Mouse (Mus musculus) cortical plate, adult 2 months (tissue): ENCODE results near the gene Adat3. TPM values are rescaled to one million over a fixed set of nuclear protein-coding genes. Genes with fewer than 3 reads are reported as not detected.
A peak's percentile ranks its signal among the peaks of the same experiment; 100 is the strongest.

Experiments
- H3K27ac ChIP-seq: fragments of 200-500 bp; 2 replicates; pipeline ENCODE4 v1.5.1; 2012; ENCODE audit warnings: low read length, control low read depth, inconsistent platforms; ENCODE audit not compliant: insufficient read depth
- H3K4me1 ChIP-seq: fragments of 200-500 bp; 2 replicates; pipeline ENCODE4 v1.6.1; 2011; ENCODE audit warnings: low read length; ENCODE audit not compliant: control insufficient read depth, insufficient read depth
- H3K4me3 ChIP-seq: fragments of 200-500 bp; 2 replicates; pipeline ENCODE4 v1.5.1; 2011; ENCODE audit warnings: mild to moderate bottlenecking, low read length, control low read depth; ENCODE audit not compliant: insufficient read depth
- CTCF ChIP-seq: fragments of 200-500 bp; IDR thresholded peaks from 2 replicates; pipeline ENCODE4 v1.5.1; 2011; ENCODE audit warnings: mild to moderate bottlenecking, control low read depth, low read length; ENCODE audit not compliant: insufficient read depth; ENCODE audit errors: extremely low read depth
- POLR2A ChIP-seq: fragments of 200-500 bp; IDR thresholded peaks from 2 replicates; pipeline ENCODE4 v1.6.1; 2011; ENCODE audit warnings: mild to moderate bottlenecking, low read length, control low read depth; ENCODE audit not compliant: insufficient read depth; ENCODE audit errors: extremely low read depth
- polyA plus RNA-seq: library from polyadenylated mRNA; depleted of rRNA; stranded (reverse); fragments of >200 nt; gene quantifications from 2 replicates; pipeline ENCODE4 v1.2.3, GENCODE M21; 2012

Adat3 gene
- polyA plus RNA-seq, 1 experiment = 4.0 TPM

GRCm38 (mm10) chr10:80578131-80578750, 24.4 kb upstream of the Adat3 start:
- H3K27ac ChIP-seq = peak overlapping the region; percentile 47
- peaks cover 3% of the 10 kb centered on the region; the same call in 1 of the 2 replicates for H3K4me1 ChIP-seq
- TF ChIP-seq CTCF (peak; percentile 54), POLR2A (no peak)
- H3K4me3 ChIP-seq = peak overlapping the region; percentile 63

DNA sequence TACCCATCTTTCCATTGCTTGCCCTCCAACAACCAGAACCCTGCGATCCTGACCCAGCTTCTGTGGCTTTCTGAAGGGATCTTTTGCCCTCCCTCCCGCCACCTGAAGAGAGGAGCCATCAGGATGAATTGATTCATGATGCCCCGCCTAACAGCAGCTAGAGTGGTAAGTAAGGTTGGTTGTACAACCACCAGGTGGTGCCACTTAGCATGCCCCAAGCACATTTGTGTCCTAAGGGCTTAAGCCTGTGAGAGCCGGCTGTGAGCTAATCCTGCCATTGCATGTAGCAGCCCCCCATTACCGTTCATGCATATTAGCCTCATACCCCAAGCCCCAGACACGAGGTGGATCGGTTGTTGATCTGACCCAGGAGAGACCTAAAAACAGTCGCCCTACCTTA, 23.8 kb upstream of the Adat3 start:
- Histone ChIP-seq H3K4me1 (peaks cover 2% of the 10 kb centered on the region; the same call in 1 of the 2 replicates), H3K4me3 (peak overlapping the region; percentile 63; the same call in 1 of the 2 replicates), H3K27ac (no peak overlapping the region)
- TF ChIP-seq CTCF (peak; percentile 50), POLR2A (no peak)

DNA sequence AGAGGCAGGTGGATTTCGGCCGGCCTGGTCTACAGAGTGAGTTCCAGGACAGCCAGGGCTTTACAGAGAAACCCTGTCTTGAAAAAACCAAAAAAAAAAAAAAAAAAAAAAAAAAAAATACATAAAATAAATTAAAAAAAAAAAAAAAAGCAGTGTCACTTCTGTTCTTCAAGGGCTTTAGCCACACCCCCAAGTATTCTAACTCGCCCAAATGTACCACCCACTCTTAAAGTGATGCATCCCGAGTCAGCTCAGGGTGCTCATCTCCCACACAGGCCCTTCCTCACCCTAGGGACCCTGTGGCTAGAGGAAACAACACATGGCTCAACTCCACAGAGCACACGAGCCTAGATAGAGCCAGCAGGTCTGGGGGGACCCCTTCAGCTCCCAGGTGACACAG, 19.6 kb upstream of the Adat3 start:
- no peak for TF ChIP-seq CTCF
- H3K4me3 ChIP-seq = no peak overlapping the region
- H3K4me1 ChIP-seq = peaks cover 4% of the 10 kb centered on the region
- H3K27ac ChIP-seq = no peak overlapping the region

- H3K4me3 ChIP-seq = no peak overlapping the region
- TF ChIP-seq CTCF (no peak), POLR2A (no peak)
- peaks cover 8% of the 10 kb centered on the region for H3K4me1 ChIP-seq
- H3K27ac ChIP-seq = no peak overlapping the region
Measured at GRCm38 (mm10) chr10:80584045-80584488, 18.6 kb upstream of the Adat3 start.

GRCm38 (mm10) chr10:80584642-80585552, 17.8 kb upstream of the Adat3 start:
- H3K27ac ChIP-seq = no peak overlapping the region
- H3K4me3 ChIP-seq = no peak overlapping the region
- H3K4me1 ChIP-seq = peaks cover 8% of the 10 kb centered on the region
- TF ChIP-seq POLR2A (no peak), CTCF (no peak)

DNA sequence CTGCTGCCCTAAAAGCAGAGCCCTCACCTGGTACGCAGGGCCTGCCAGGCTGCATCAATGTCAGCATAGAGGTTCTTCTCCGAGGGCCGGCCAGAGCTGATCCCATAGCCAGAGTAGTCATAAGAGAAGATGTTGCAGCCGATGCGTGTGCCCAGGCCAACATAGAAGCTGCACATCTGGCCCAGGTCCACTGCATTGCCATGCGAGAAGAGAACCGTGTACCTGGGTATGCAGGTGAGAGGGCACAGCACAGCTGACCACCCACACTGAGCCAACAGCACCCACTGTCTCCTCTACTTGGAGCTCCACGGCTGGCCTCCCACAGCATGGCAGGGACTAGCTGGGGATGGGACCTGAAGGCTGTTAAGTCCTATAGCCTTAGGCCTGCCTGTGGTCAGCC, 17.1 kb upstream of the Adat3 start:
- TF ChIP-seq CTCF (no peak), POLR2A (no peak)
- H3K4me3 ChIP-seq = no peak overlapping the region
- H3K4me1 ChIP-seq = peaks cover 8% of the 10 kb centered on the region
- H3K27ac ChIP-seq = no peak overlapping the region

DNA sequence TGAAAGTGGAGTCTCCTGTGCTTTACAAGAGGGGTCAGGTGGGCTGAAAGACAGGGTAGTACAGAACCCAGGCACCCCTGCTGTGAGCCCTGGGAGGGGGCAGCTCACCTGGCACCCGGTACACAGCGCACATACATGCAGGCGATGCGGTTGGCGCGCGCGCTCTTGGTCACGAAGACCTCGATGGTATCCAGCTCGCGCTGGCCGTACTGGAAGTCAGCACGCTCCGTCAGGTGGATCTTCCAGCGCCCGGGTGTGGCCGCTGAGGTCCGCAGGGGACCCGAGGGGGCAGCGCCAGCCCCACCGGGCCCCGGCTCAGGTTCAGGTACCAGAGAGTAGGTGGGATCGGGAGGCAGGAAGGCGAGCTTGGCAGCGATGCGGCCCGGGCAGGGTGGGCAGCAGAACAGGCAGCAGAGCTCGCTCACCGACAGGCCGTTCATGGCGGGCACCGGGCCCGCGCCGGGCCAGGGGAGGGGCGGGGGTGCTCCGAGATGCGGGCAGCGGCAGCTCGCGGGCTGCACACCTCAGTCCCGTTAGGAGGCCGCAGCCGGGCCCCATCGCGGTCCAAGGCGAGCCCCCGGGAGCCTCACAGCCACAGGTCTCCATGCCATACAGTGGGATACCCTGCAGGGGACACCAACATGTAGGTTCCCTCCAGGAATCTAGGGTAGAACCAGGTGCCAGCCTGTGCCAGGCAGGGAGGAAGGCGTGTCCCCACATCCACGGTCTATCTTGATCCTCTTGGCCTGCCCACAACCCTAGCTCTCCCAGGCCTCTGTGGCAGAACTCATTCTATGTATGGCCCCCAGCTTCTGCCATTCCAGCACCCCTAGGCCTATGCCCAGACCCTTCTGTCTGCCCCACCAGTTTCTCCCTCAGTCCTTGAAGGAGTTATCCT, 16.0 kb upstream of the Adat3 start:
- TF ChIP-seq CTCF (no peak), POLR2A (no peak)
- Histone ChIP-seq H3K4me3 (no peak overlapping the region), H3K4me1 (peaks cover 8% of the 10 kb centered on the region), H3K27ac (peak overlapping the region; percentile 63)

DNA sequence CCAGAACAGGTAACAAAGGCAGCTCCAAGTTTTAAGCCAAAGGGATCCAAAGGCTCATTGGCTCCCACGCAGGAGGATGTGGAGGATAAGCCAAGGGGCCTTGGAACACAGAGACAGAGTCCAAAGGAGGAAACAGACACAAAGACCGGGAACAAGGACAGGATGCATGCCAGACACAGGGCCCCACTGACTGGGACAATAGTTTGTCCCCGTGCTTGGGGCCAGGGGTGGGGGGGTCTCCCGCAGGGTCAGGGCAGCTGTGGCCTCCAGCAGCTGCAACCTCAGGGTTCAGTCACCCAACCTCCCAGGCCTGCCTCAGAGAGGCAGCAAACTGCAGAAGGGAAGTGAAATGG, 15.4 kb upstream of the Adat3 start:
- Histone ChIP-seq H3K4me1 (peaks cover 8% of the 10 kb centered on the region), H3K27ac (peak overlapping the region; percentile 63), H3K4me3 (no peak overlapping the region)
- TF ChIP-seq POLR2A = no peak
- TF ChIP-seq CTCF = no peak
